Mouse (Mus musculus) regulatory T cell (primary cell): ENCODE measurements around the gene Vcl.

Source experiments
- in situ Hi-C: fragments of 300-600 bp; cut with MboI, MseI; formaldehyde crosslinking; loops from one replicate; pipeline ENCODE4 v1.15.1; 2025; ENCODE audit warnings: high pct_unique_total_duplicates

Gene Vcl

GRCm38 (mm10) chr14:20928848-20929745 is at the start of gene Vcl:
Gene Vcl (plus strand): TSS chr14:20929398.
- in situ Hi-C loops: loop anchor here (5.0 kb wide), 1 partner anchor 42 kb away; no protein-coding TSS in a partner anchor

- in situ Hi-C loops: loop anchor here (5.0 kb wide), 2 partner anchors 43 to 88 kb away; partner anchors contain the start of gene Vcl
These were observed 44.5 kb upstream of the Vcl start for GRCm38 (mm10) chr14:20884691-20885090.

DNA sequence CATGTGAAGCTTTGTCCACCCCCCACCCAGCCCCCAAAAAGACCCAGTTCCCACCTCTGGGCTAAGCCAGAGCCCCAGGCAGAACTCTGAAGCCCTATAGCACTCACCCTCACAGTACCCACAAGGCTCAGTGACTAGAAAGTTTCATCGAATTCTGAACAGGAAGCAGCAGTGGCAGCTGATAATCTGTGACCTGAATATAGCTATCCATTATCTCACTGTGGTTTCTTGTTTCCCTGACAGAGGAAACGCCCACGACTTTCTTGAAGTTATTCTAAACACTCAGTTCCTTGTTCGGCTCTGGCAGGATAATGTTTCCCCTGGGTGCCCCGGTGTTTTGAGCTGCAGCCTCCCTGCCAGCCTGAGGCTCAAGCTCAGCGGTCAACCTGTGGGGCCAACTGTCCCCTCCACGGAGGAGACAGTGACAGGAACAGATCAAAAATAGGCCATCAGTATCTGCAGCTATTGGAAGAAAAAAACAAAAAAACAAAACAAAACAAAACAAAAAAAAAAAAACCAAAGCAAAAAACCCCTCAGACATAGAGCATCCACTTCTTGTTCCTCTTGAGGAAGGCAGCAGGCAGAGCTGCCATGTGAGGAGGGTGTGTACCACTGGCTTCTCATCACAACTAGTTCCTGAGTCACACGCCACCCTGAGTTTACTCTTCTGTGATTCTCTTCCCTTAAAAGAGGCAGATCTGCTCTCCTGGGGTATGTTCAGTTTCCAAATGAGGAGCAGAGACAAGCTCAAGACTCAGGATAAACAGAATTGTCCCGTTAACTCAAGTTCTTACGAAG is 43.9 kb upstream of the Vcl start:
- in situ Hi-C loops: loop anchor here (5.0 kb wide), 2 partner anchors 42 to 87 kb away; partner anchors contain the start of gene Vcl

GRCm38 (mm10) chr14:20886266-20886665 is 42.9 kb upstream of the Vcl start:
- in situ Hi-C loops: loop anchor here (5.0 kb wide), 2 partner anchors 41 to 86 kb away; partner anchors contain the start of gene Vcl

DNA sequence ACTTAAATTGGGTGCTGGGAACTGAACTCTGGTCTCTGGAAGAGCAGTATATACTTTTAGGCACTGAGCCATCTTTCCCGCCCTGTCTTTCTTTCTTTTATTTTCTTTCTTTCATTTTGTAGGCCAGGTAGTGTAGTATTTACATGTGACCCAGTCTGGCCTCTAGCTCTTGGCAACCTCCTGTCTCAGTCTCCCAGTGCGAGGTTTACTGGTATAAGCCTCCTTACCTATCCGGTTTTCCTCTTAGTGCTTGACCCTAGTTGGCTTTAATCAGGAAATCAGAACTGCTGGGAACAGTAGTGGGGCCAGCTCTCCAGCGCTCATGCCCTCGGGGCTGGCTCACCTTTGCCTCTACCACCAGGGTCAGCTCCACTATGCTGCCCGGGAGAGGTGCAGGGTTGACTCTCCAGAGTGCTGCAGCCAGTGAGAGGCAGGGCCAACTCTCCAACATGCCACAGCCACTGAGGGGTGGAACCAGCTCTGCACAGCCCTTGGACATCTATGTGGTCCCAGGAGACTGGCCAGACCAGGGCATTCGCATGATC is 41.6 kb upstream of the Vcl start:
- in situ Hi-C loops: loop anchor here (5.0 kb wide), 2 partner anchors 40 to 85 kb away; partner anchors contain the start of gene Vcl

- in situ Hi-C loops: no loop called here
These were observed 37.2 kb upstream of the Vcl start for GRCm38 (mm10) chr14:20891941-20892402.

DNA sequence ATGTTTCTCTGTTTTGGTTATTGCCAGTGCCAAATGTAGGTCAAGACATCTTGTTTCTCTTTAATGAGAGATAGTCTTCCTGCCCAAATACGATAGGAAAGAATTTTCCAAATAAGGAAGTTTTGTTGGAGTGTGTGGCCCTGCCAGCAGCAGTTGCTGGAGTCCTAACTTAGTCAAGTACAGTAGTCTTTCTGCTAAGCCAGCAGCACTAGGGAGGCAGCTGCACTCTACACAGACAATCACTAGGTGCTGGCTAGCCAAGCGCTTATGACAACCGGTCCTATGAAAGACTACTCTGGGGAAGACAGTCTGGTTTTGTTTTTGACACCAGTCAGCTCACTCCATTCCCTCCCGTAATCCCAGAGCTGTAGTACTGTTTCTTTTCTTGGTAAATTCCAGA is 35.4 kb upstream of the Vcl start:
- in situ Hi-C loops: no loop called here

GRCm38 (mm10) chr14:20901267-20901666 is 27.9 kb upstream of the Vcl start:
- in situ Hi-C loops: no loop called here

- in situ Hi-C loops: no loop called here
These were observed 26.1 kb upstream of the Vcl start for GRCm38 (mm10) chr14:20903137-20903536.

GRCm38 (mm10) chr14:20911811-20912210 is 17.4 kb upstream of the Vcl start:
- in situ Hi-C loops: no loop called here

DNA sequence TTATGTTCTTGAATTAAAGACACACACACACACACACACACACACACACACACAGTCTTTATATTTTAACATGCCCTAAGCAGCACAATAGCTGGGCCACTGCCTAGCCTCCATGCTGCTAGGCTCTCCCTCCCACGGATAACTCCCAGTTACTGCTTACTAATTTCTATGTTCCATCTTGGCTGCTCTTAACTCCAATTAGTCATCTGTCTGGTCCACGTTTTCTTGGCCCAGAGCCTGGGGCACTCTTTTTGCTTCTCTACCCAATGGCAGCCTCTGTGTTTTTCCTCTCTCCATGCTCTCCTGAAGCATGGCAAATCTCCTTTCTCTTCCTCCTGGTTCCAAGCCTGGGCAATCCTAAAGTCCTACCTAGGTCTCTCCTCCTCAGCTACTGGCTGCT is 14.8 kb upstream of the Vcl start:
- in situ Hi-C loops: no loop called here

DNA sequence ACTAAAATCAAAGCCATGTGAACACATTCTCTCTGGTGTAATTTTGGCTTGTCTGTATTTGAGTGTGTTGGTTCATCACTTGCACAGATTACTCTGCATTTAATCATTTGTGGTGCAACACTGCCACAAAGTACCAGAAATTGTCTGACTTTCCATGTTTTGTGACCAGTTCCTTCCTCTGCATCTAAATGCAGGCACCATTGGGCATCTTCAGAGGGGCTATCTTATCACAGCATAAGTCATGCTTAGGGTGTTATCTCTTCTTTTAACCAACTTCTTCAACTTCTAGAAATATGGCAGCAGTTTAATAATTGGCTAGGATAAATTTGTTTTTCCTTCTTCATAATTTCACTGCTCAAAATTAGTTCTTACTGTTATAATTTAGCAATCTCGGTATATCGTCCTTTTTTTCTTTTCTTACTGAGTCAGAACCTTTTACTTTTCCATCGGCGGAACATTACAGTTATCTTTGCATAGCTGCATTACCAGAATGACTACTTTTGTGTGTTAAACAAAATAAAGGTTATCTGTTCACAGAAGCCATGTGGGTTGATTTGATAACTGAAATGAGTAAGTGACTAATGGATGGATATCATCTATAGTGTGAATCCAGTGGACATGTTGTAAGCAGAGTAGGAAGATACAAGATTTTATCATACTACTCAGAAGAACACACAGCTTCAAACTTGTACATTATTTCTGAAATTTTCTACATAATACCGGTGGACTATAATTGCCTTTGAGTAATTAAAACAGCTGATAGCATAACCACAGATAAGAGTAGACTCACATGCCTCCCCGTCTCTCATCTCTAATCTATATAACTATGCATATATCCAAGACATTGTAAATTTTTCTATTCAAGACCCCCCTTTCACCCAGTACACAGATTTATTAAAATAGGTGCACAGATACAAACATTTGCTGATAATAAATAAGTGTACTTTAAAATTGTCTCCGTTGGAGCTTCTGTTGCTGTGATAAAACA is 12.3 kb upstream of the Vcl start:
- in situ Hi-C loops: no loop called here

- in situ Hi-C loops: no loop called here
These were observed 5.0 kb upstream of the Vcl start for GRCm38 (mm10) chr14:20924071-20924789.

GRCm38 (mm10) chr14:20927470-20928307 is 1.5 kb upstream of the Vcl start:
- in situ Hi-C loops: loop anchor here (5.0 kb wide), 1 partner anchor 40 kb away; no protein-coding TSS in a partner anchor

DNA sequence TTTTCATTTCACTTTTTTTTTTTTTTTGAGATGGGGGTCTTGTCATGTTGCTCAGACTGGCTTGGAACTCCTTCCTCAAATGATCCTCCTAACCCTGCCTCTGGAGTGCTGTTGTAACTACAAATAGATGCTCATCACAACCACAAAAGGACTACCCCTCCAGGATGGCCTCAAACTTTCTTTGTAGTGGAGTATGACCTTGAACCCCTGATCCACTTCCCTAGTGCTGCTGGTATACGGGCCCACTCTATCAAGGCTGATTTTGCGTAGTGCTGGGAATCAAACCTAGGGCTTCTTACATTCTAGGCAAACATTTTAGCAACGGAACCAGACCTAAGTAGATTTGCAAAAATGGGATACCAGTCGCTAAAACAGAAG is 901 bp upstream of the Vcl start:
- in situ Hi-C loops: loop anchor here (5.0 kb wide), 1 partner anchor 41 kb away; no protein-coding TSS in a partner anchor

DNA sequence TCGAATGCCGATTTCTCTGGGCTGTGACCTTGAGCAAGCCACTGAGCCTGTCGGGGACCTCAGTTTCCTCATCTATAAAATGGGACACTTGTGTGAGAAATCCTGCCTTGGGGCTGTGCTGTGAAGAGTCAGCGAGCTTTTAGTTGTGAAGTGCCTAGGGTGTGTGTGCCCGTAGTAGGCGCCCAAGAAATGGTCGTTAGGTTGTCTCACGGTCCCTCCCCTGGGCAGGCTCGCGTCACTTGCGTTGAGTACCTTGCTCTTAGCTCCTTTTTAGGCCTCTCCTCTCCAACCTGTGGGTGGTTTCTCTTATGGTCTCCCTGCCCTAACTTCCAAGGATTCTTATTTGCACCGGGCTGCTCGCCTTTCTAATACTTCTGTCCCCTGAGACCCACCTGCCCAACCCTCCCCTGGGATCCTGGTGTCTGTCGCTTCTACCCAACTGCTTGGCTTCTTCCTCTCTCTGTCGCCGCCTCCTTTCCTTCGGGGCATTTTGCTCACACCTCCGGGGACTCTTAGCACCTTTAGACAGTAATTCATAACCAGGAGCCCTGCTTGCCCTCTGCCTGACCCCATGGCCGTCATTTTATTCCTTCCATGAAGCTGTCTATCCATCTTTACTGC is 726 bp downstream of the Vcl start:
- in situ Hi-C loops: loop anchor here (5.0 kb wide), 1 partner anchor 43 kb away; no protein-coding TSS in a partner anchor

- in situ Hi-C loops: no loop called here
These were observed 1.5 kb downstream of the Vcl start for GRCm38 (mm10) chr14:20930481-20931391.
